Mouse (Mus musculus) testis, adult 2 months (tissue): ENCODE measurements around the gene Fcna. TPM values are rescaled to one million over a fixed set of nuclear protein-coding genes. Genes with fewer than 3 reads are reported as not detected.

Experiments used
- H3K27ac ChIP-seq: fragments of 200-500 bp; 2 replicates; pipeline ENCODE4 v1.5.1; 2012; ENCODE audit warnings: low read depth, low read length; ENCODE audit not compliant: control insufficient read depth, insufficient read depth
- H3K27me3 ChIP-seq: fragments of 200-500 bp; 2 replicates; pipeline ENCODE4 v1.6.1; 2012; ENCODE audit warnings: mild to moderate bottlenecking, low read length, moderate library complexity; ENCODE audit not compliant: control insufficient read depth, insufficient read depth
- H3K36me3 ChIP-seq: fragments of 200-500 bp; 2 replicates; pipeline ENCODE4 v1.6.1; 2012; ENCODE audit warnings: mild to moderate bottlenecking, low read length; ENCODE audit not compliant: control insufficient read depth, insufficient read depth
- H3K4me1 ChIP-seq: fragments of 200-500 bp; 2 replicates; pipeline ENCODE4 v1.6.1; 2012; ENCODE audit warnings: low read length; ENCODE audit not compliant: control insufficient read depth, insufficient read depth
- H3K4me3 ChIP-seq: fragments of 200-500 bp; 2 replicates; pipeline ENCODE4 v1.5.1; 2012; ENCODE audit warnings: low read depth, mild to moderate bottlenecking, low read length, moderate library complexity, mixed read lengths; ENCODE audit not compliant: control insufficient read depth
- CTCF ChIP-seq: fragments of 200-500 bp; IDR thresholded peaks from 2 replicates; pipeline ENCODE4 v1.5.1; 2012; ENCODE audit warnings: low read depth, mild to moderate bottlenecking, inconsistent platforms, low read length, moderate library complexity; ENCODE audit not compliant: control insufficient read depth, insufficient read depth, insufficient replicate concordance
- POLR2A ChIP-seq: fragments of 200-500 bp; IDR thresholded peaks from 2 replicates; pipeline ENCODE4 v1.6.1; 2012; ENCODE audit warnings: low read depth, mild to moderate bottlenecking, inconsistent platforms, low read length, moderate library complexity; ENCODE audit not compliant: control insufficient read depth
- polyA plus RNA-seq: library from polyadenylated mRNA; depleted of rRNA; stranded (reverse); fragments of >200 nt; gene quantifications from 2 replicates; pipeline ENCODE4 v1.2.3, GENCODE M21; 2012; rRNA removed

Gene Fcna
- polyA plus RNA-seq, 1 experiment: 0.07 TPM

GRCm38 (mm10) chr2:25577951-25578795 lies 49.7 kb downstream of the Fcna start:
- H3K4me1 ChIP-seq: peaks cover 61% of the 10 kb centered on the region
- H3K27ac ChIP-seq: no peak overlapping the region
- H3K4me3 ChIP-seq: peak overlapping the region; percentile 37
- TF ChIP-seq CTCF: no peak
- no peak for TF ChIP-seq POLR2A
- no peaks in the 10 kb centered on the region for H3K27me3 ChIP-seq
- no peaks in the 10 kb centered on the region for H3K36me3 ChIP-seq

DNA sequence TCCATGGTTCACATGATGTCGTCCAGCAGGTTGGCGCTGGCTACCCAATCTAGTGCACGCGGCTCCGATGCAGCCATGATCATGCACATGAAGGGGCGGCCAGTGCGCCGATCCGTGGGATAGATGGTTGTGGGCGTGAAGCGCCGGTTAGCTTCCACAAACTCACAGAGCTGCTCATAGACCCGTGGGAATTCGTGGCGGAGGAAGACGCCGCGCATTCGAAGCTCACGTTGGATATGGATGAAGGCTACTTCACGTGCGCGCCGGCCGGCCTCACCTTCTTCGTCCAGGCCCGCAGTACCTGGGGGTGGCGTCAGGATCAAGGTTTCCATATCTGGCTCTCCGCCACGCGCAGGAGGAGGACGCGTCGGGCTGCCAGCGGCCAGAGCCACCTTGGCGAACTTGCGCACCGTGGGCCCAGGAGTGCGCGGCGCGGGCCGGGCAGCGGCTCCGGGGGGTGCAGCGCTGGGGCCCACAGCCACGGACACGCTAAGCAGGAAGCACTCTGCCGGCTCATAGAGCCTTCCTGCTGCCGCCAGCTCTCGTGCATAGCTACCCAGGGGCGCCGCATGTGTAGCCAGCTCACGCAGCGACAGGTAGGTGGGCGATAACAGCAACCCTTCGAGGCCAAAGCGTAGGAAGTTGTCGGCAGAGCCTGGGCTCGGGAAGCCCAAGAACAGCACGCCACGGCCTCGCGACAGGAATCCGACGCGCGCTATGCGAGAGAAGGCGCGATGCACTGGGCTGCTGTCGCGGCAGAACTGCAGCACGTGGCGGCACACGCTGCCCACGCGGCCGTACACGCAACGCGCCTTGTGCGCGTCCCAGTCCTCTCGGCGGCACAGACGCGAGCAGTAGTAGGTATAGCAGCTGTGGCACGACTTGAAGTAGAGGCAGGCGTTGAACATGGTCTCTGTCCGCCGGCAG lies 50.6 kb downstream of the Fcna start:
- peaks cover 61% of the 10 kb centered on the region for H3K4me1 ChIP-seq
- H3K27me3 ChIP-seq: no peaks in the 10 kb centered on the region
- H3K27ac ChIP-seq: no peak overlapping the region
- TF ChIP-seq CTCF: no peak
- no peak for TF ChIP-seq POLR2A
- peak overlapping the region; percentile 37 for H3K4me3 ChIP-seq
- no peaks in the 10 kb centered on the region for H3K36me3 ChIP-seq

- no peak overlapping the region for H3K4me3 ChIP-seq
- peaks cover 58% of the 10 kb centered on the region for H3K4me1 ChIP-seq
- H3K36me3 ChIP-seq: no peaks in the 10 kb centered on the region
Observed at GRCm38 (mm10) chr2:25576028-25576850, 51.6 kb downstream of the Fcna start.

DNA sequence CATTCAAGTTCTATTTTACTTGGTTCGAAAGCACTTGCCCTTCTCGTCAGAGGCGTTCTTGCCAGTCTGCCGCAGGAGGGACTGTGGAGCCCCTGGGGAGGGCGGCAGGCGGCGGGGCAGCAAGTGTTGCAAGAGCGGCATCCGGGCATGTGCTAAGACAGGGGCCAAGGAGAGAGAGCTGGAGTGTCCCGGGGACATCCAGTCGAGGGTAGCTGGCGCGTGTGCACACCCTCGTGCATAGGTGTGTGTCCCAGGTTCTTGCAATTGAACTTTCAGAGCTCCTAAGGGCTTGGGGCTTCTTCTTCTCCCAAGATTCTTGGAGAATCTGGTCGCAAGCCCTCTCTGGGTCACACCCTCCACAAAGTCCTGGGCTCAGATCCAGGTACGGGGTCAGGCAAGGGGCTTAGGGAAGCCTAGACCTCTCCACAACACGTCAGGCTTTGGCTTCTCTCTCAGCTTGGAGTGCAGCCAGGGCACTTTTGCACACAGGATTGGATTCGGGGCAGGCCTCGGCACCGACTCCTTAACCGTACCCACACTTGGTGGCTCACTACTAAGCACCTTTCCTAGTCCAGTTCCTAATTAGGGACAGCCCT lies 52.3 kb downstream of the Fcna start:
- no peaks in the 10 kb centered on the region for H3K27me3 ChIP-seq
- H3K27ac ChIP-seq: no peak overlapping the region
- peak overlapping the region; percentile 5; the same call in 1 of the 2 replicates for H3K4me3 ChIP-seq
- peaks cover 54% of the 10 kb centered on the region for H3K4me1 ChIP-seq
- TF ChIP-seq CTCF (no peak), POLR2A (no peak)
- H3K36me3 ChIP-seq: no peaks in the 10 kb centered on the region

More at GRCm38 (mm10) chr2:25576028-25576850, 51.6 kb downstream of the Fcna start:
- TF ChIP-seq CTCF: no peak
- no peak for TF ChIP-seq POLR2A
- Histone ChIP-seq H3K27me3 (no peaks in the 10 kb centered on the region), H3K27ac (no peak overlapping the region)

Other genes starting within 250 kb of the Fcna start
- gene Entpd2, start 232.2 kb downstream of the Fcna start, polyA plus RNA-seq: 6.2 and 6.5 TPM in 2 replicates
- gene Npdc1, start 228.7 kb downstream of the Fcna start, polyA plus RNA-seq: 13.6 and 15.9 TPM in 2 replicates
- 0.10 TPM in 1 of 2 replicates, not detected in the other for gene Fut7, start 204.8 kb downstream of the Fcna start, polyA plus RNA-seq
- gene Abca2, start 199.3 kb downstream of the Fcna start, polyA plus RNA-seq: 17.3 and 18.3 TPM in 2 replicates
- gene Clic3, start 171.2 kb downstream of the Fcna start, polyA plus RNA-seq: 0.78 and 11.8 TPM in 2 replicates
- 34.3 and 35.8 TPM in 2 replicates for gene Paxx, start 166.9 kb downstream of the Fcna start, polyA plus RNA-seq
- 311 and 369 TPM in 2 replicates for gene Ptgds, start 158.0 kb downstream of the Fcna start, polyA plus RNA-seq
- gene Lcn12, start 134.1 kb downstream of the Fcna start, polyA plus RNA-seq: 5.7 TPM in 1 of 2 replicates, not detected in the other
- 137 and 166 TPM in 2 replicates for gene Fbxw5, start 127.3 kb downstream of the Fcna start, polyA plus RNA-seq
- 58.4 and 70.5 TPM in 2 replicates for gene C8g, start 126.3 kb downstream of the Fcna start, polyA plus RNA-seq
- 12.2 and 12.7 TPM in 2 replicates for gene Traf2, start 81.1 kb downstream of the Fcna start, polyA plus RNA-seq
- 170 and 227 TPM in 2 replicates for gene Edf1, start 70.2 kb downstream of the Fcna start, polyA plus RNA-seq
- 1.7 and 8.5 TPM in 2 replicates for gene Mamdc4, start 53.2 kb downstream of the Fcna start, polyA plus RNA-seq
- 102 and 112 TPM in 2 replicates for gene Phpt1, start 52.8 kb downstream of the Fcna start, polyA plus RNA-seq
- gene Ajm1, start 46.3 kb downstream of the Fcna start, polyA plus RNA-seq: 0.11 and 0.19 TPM in 2 replicates
- 40.9 and 46.2 TPM in 2 replicates for gene Rabl6, start 19.5 kb downstream of the Fcna start, polyA plus RNA-seq
- 101 and 107 TPM in 2 replicates for gene Ccdc183, start 10.4 kb downstream of the Fcna start, polyA plus RNA-seq
- 24.0 and 26.8 TPM in 2 replicates for gene Tmem141, start 6.0 kb downstream of the Fcna start, polyA plus RNA-seq
- not detected in 2 replicates for gene Lcn8, start 25.1 kb upstream of the Fcna start, polyA plus RNA-seq
- not detected in 2 replicates for gene Lcn5, start 29.9 kb upstream of the Fcna start, polyA plus RNA-seq
- not detected in 2 replicates for gene Lcn6, start 48.8 kb upstream of the Fcna start, polyA plus RNA-seq
- not detected in 2 replicates for gene Lcn10, start 54.7 kb upstream of the Fcna start, polyA plus RNA-seq
- gene Obp2a, start 72.0 kb upstream of the Fcna start, polyA plus RNA-seq: not detected in 2 replicates
- 6.3 and 6.4 TPM in 2 replicates for gene Bmyc, start 78.7 kb upstream of the Fcna start, polyA plus RNA-seq
- not detected in 2 replicates for gene Obp2b, start 109.0 kb upstream of the Fcna start, polyA plus RNA-seq
- gene Lcn3, start 137.5 kb upstream of the Fcna start, polyA plus RNA-seq: not detected in 2 replicates
- not detected in 2 replicates for gene Lcn11, start 149.0 kb upstream of the Fcna start, polyA plus RNA-seq
- gene Gm13539, start 154.2 kb upstream of the Fcna start, polyA plus RNA-seq: 14.4 and 17.0 TPM in 2 replicates
- 55.2 and 62.6 TPM in 2 replicates for gene Glt6d1, start 187.8 kb upstream of the Fcna start, polyA plus RNA-seq
- gene Lcn9, start 195.1 kb upstream of the Fcna start, polyA plus RNA-seq: not detected in 2 replicates
- gene Sohlh1, start 219.2 kb upstream of the Fcna start, polyA plus RNA-seq: 8.0 and 8.5 TPM in 2 replicates
- gene Kcnt1, start 235.7 kb upstream of the Fcna start, polyA plus RNA-seq: 6.8 and 7.8 TPM in 2 replicates